In the genomic region with DNA sequence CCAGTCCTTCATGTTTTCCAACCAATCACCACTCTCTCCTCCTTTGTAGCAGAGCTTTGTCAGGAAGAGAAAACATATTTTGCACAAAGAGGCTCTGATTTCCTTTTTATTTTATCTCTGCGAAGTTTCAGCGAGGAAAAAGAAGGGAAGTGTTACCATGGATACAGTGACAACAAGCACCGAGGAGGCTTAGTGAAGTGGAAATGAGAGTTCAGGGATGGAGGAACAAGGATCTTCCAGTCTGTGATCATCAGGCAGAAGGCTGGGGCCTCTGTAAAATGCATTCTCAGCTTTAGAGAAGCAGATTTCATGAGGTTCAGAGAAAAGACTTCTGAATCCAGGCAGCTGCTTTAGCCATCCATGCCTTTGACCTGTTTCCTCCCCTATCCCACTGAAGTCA, we compare ENCODE assay signal across 22 mouse cellular contexts.
DNase-seq lines count a peak whose midpoint lies in the region; ATAC-seq and TF ChIP-seq lines count a peak whose summit lies in the region.
"Had no signal": no experiment of that assay in that cellular context is flagged by ENCODE, and none has a peak within 500 bp of the region (broad histone marks: within the 10 kb centered on the region; RNA-seq: fewer than 3 reads in every experiment).

No protein-coding gene starts in this region.

- H3K27me3 ChIP-seq in forebrain, embryonic 13.5 days: no peaks in the 10 kb centered on the region
- H3K27me3 ChIP-seq in forebrain, embryonic 12.5 days: no peaks in the 10 kb centered on the region
- no peaks in the 10 kb centered on the region for H3K27me3 ChIP-seq in hindbrain, postnatal 0 days (ENCODE audit: insufficient read depth, low read length)
- no peaks in the 10 kb centered on the region for H3K27me3 ChIP-seq in hindbrain, embryonic 12.5 days
- H3K27me3 ChIP-seq in midbrain, embryonic 15.5 days (replicated peaks): no peaks in the 10 kb centered on the region
- H3K27me3 ChIP-seq: kidney, embryonic 15.5 days; limb, embryonic 13.5 days; liver, embryonic 12.5 days; neural tube, embryonic 15.5 days had no signal

- 0 out of 2 replicates have a peak, but pooled peaks have one; percentile 51 for ATAC-seq in forebrain, embryonic 13.5 days
- no peak for ATAC-seq in forebrain, embryonic 12.5 days (ENCODE audit: low FRiP score)
- ATAC-seq in hindbrain, postnatal 0 days: no peak
- no peak for ATAC-seq in hindbrain, embryonic 12.5 days (ENCODE audit: low FRiP score)
- peak; percentile 79 for ATAC-seq in midbrain, embryonic 15.5 days (replicated peaks)
- ATAC-seq: CD4-positive, CD25-positive, alpha-beta regulatory T cell, adult 4 months; intestine, postnatal 0 days; liver, embryonic 12.5 days had no signal

- WGBS in forebrain, embryonic 13.5 days: 28% methylated on average over 3 of the region's 3 CpGs
- 27% methylated on average over 3 of the region's 3 CpGs for WGBS in forebrain, embryonic 12.5 days
- 14% methylated on average over 3 of the region's 3 CpGs for WGBS in hindbrain, postnatal 0 days
- 40% methylated on average over 3 of the region's 3 CpGs for WGBS in hindbrain, embryonic 12.5 days
- WGBS in midbrain, embryonic 15.5 days: 3% methylated on average over 3 of the region's 3 CpGs

- H3K27ac ChIP-seq in forebrain, embryonic 13.5 days: no peak overlapping the region
- H3K27ac ChIP-seq in forebrain, embryonic 12.5 days: no peak overlapping the region
- no peak overlapping the region for H3K27ac ChIP-seq in hindbrain, postnatal 0 days
- H3K27ac ChIP-seq in hindbrain, embryonic 12.5 days: no peak overlapping the region
- 0 out of 2 replicates have a peak overlapping the region, but pooled peaks have one; percentile 38 for H3K27ac ChIP-seq in midbrain, embryonic 15.5 days
- H3K27ac ChIP-seq: embryonic facial prominence, embryonic 10.5 days; gastrocnemius, adult 2 months; kidney, embryonic 15.5 days; limb, embryonic 13.5 days; liver, embryonic 12.5 days; neural tube, embryonic 15.5 days had no signal

- no peak overlapping the region for H3K4me2 ChIP-seq in forebrain, embryonic 13.5 days
- no peak overlapping the region for H3K4me2 ChIP-seq in forebrain, embryonic 12.5 days
- no peak overlapping the region for H3K4me2 ChIP-seq in hindbrain, postnatal 0 days (ENCODE audit: low read depth, low read length)
- no peak overlapping the region for H3K4me2 ChIP-seq in hindbrain, embryonic 12.5 days (replicated peaks)
- H3K4me2 ChIP-seq in midbrain, embryonic 15.5 days: no peak overlapping the region
- H3K4me2 ChIP-seq: kidney, embryonic 15.5 days; limb, embryonic 13.5 days; liver, embryonic 12.5 days; neural tube, embryonic 15.5 days had no signal

- no peaks in the 10 kb centered on the region for H3K9me3 ChIP-seq in forebrain, embryonic 13.5 days (replicated peaks)
- H3K9me3 ChIP-seq in forebrain, embryonic 12.5 days: no peaks in the 10 kb centered on the region
- no peaks in the 10 kb centered on the region for H3K9me3 ChIP-seq in hindbrain, postnatal 0 days (ENCODE audit: low read length)
- no peaks in the 10 kb centered on the region for H3K9me3 ChIP-seq in hindbrain, embryonic 12.5 days (replicated peaks)
- no peaks in the 10 kb centered on the region for H3K9me3 ChIP-seq in midbrain, embryonic 15.5 days
- H3K9me3 ChIP-seq: embryonic facial prominence, embryonic 10.5 days; kidney, embryonic 15.5 days; limb, embryonic 13.5 days; liver, embryonic 12.5 days; neural tube, embryonic 15.5 days had no signal

- TF ChIP-seq CTCF in hindbrain, postnatal 0 days (IDR thresholded peaks at IDR 0.05; ENCODE audit: low read depth): no peak

- no peaks in the 10 kb centered on the region for H3K4me1 ChIP-seq in forebrain, embryonic 13.5 days
- 0 out of 2 replicates have a peak, but pooled peaks cover 4% of the 10 kb centered on the region for H3K4me1 ChIP-seq in forebrain, embryonic 12.5 days
- H3K4me1 ChIP-seq in hindbrain, postnatal 0 days (ENCODE audit: insufficient read depth, low read length): no peaks in the 10 kb centered on the region
- H3K4me1 ChIP-seq in hindbrain, embryonic 12.5 days: no peaks in the 10 kb centered on the region
- H3K4me1 ChIP-seq in midbrain, embryonic 15.5 days: no peaks in the 10 kb centered on the region
- H3K4me1 ChIP-seq: embryonic facial prominence, embryonic 10.5 days; kidney, embryonic 15.5 days; limb, embryonic 13.5 days; liver, embryonic 12.5 days; neural tube, embryonic 15.5 days had no signal

- no peak overlapping the region for H3K4me3 ChIP-seq in forebrain, embryonic 13.5 days
- no peak overlapping the region for H3K4me3 ChIP-seq in forebrain, embryonic 12.5 days (replicated peaks)
- no peak overlapping the region for H3K4me3 ChIP-seq in hindbrain, postnatal 0 days (ENCODE audit: low read length)
- H3K4me3 ChIP-seq in hindbrain, embryonic 12.5 days: no peak overlapping the region
- H3K4me3 ChIP-seq in midbrain, embryonic 15.5 days: no peak overlapping the region
- H3K4me3 ChIP-seq: embryonic facial prominence, embryonic 10.5 days; gastrocnemius, adult 2 months; kidney, embryonic 15.5 days; limb, embryonic 13.5 days; liver, embryonic 12.5 days; neural tube, embryonic 15.5 days had no signal

- H3K9ac ChIP-seq in forebrain, embryonic 13.5 days: no peak overlapping the region
- no peak overlapping the region for H3K9ac ChIP-seq in forebrain, embryonic 12.5 days
- no peak overlapping the region for H3K9ac ChIP-seq in hindbrain, postnatal 0 days (replicated peaks; ENCODE audit: low read length)
- no peak overlapping the region for H3K9ac ChIP-seq in hindbrain, embryonic 12.5 days
- no peak overlapping the region for H3K9ac ChIP-seq in midbrain, embryonic 15.5 days
- H3K9ac ChIP-seq: kidney, embryonic 15.5 days; limb, embryonic 13.5 days; liver, embryonic 12.5 days; neural tube, embryonic 15.5 days had no signal

- peak; percentile 28 for DNase-seq in hindbrain, postnatal 0 days (ENCODE audit: low spot score)
- no peak for DNase-seq in adipocyte (ENCODE audit: low spot score)
- DNase-seq in layer of hippocampus, adult 9-10 months (ENCODE audit: low spot score): no peak
- DNase-seq: adrenal gland, postnatal 36 days; cerebellum, adult 2 months; cerebellum, postnatal 25 days; gastrocnemius, adult 2 months; heart, postnatal 4 days; kidney, postnatal 36 days; lung, adult 18-20 months; lung, postnatal 14 days had no signal

- no peaks in the 10 kb centered on the region for H3K36me3 ChIP-seq in forebrain, embryonic 13.5 days (ENCODE audit: poor library complexity, severe bottlenecking)
- no peaks in the 10 kb centered on the region for H3K36me3 ChIP-seq in forebrain, embryonic 12.5 days (replicated peaks)
- H3K36me3 ChIP-seq in hindbrain, postnatal 0 days (ENCODE audit: insufficient read depth, low read length): no peaks in the 10 kb centered on the region
- H3K36me3 ChIP-seq in hindbrain, embryonic 12.5 days: no peaks in the 10 kb centered on the region
- H3K36me3 ChIP-seq in midbrain, embryonic 15.5 days (replicated peaks): no peaks in the 10 kb centered on the region
- H3K36me3 ChIP-seq: embryonic facial prominence, embryonic 10.5 days; kidney, embryonic 15.5 days; limb, embryonic 13.5 days; liver, embryonic 12.5 days; neural tube, embryonic 15.5 days had no signal

Comparison
In these comparisons a context has a peak if more than half of its experiments do, and no peak if none do; other contexts are left out.
1. ATAC-seq: peak in forebrain, embryonic 13.5 days (single experiment) and midbrain, embryonic 15.5 days (single experiment); none in forebrain, embryonic 12.5 days (single experiment), hindbrain, postnatal 0 days (single experiment) and hindbrain, embryonic 12.5 days (single experiment).